Mouse (Mus musculus): ENCODE results near the gene Znrf1. TPM values are rescaled to one million over a fixed set of nuclear protein-coding genes. Genes with fewer than 3 reads are reported as not detected.

The Znrf1 gene
- polyA plus RNA-seq, 1 experiment, result 62.9 TPM

DNA sequence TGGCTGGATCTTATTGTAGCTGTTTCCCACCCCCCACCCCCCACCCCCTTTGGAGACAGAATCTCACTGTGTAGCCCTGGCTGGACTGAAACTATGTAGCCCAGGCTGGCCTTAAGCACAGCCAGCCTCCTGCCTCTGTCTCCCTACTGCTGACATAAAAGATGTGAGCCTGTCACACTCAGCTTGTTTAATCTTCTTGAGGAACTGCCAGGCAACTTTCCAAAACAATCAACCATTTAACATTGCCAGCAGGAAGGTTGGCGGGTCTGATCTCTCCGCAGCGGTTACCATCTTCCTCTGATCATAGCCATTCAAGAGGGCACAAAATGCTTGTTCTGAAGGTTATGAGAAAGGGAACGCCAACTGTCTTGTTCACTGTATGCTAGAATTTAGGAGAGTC, 2.4 kb upstream of the Znrf1 start:
- Histone ChIP-seq H3K27ac (ENCODE audit: insufficient read depth, low read length) (no peak overlapping the region), H3K36me3 (ENCODE audit: control insufficient read depth, insufficient read depth, low read length) (no peaks in the 10 kb centered on the region), H3K4me1 (ENCODE audit: control insufficient read depth, insufficient read depth, insufficient read length) (no peaks in the 10 kb centered on the region; the same call in none of the 2 replicates), H3K27me3 (ENCODE audit: control insufficient read depth, insufficient read depth, low read length) (no peaks in the 10 kb centered on the region), H3K4me3 (ENCODE audit: extremely low read depth, insufficient read depth, insufficient read length) (no peak overlapping the region)
- 83% methylated on average over 4 of the region's 4 CpGs for WGBS
- TF ChIP-seq CTCF (IDR thresholded peaks at IDR 0.05; ENCODE audit: extremely low read depth, insufficient read depth, insufficient read length, insufficient replicate concordance) (no peak), POLR2A (IDR thresholded peaks at IDR 0.05; ENCODE audit: low read depth, low read length) (no peak)
- DNase-seq (ENCODE audit: low read depth in 1 of 2, low spot score in 2 of 2), result no peak

DNA sequence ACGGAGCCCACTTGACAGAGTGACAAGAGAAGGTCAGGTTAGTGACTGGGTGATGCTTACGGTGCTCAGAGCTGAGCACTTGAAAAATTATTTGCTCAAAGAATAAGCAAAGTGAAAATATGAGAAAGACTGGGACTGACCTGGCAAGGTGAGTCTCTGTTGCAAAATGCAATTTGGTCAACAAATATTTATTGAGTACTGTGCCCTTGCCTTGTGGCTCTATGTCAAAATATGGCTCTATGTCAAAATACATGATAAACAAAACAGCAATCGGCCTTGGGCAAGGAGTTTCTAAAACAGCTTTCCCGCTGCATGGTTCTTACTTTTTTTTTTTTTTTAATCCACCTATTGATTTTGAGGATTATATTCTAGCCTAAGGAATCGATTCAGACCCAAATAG, 406 bp upstream of the Znrf1 start:
- no peak overlapping the region for H3K4me3 ChIP-seq (ENCODE audit: extremely low read depth, insufficient read depth, insufficient read length)

DNA sequence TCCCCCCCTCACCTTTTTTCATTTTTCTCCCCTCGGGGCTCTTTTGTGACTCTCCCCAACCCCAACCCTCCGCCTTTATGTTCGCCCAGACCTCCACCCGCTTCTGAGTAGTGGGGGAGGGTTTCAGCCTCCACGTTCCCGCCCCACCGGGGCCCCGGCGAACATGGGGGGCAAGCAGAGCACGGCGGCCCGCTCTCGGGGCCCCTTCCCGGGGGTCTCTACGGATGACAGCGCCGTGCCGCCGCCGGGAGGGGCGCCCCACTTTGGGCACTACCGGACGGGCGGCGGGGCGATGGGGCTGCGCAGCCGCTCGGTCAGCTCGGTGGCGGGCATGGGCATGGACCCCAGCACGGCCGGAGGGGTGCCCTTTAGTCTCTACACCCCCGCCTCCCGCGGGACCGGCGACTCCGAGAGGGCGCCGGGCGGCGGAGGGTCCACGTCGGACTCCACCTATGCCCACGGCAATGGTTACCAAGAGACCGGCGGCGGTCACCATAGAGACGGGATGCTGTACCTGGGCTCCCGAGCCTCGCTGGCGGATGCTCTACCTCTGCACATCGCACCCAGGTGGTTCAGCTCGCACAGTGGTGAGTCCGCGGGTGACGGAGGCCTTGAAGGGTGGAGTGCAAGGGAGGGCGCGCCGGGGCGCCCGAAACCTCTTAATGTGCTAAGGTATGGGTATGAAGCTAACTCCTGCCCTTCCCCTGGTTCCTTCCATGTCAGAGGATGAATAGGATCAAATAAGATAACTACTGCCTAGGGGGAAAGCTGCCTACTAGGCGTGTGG, 1.3 kb downstream of the Znrf1 start:
- Histone ChIP-seq H3K27me3 (ENCODE audit: control insufficient read depth, insufficient read depth, low read length) (no peaks in the 10 kb centered on the region), H3K4me1 (ENCODE audit: control insufficient read depth, insufficient read depth, insufficient read length) (peaks cover 3% of the 10 kb centered on the region), H3K4me3 (ENCODE audit: extremely low read depth, insufficient read depth, insufficient read length) (peak overlapping the region; percentile 90), H3K27ac (ENCODE audit: insufficient read depth, low read length) (peak overlapping the region; percentile 82), H3K36me3 (ENCODE audit: control insufficient read depth, insufficient read depth, low read length) (no peaks in the 10 kb centered on the region)
- under 1% methylated on average over 63 of the region's 64 CpGs for WGBS
- DNase-seq (ENCODE audit: low read depth in 1 of 2, low spot score in 2 of 2), result peak in 1 of 2 experiments; percentile 50
- TF ChIP-seq CTCF (IDR thresholded peaks at IDR 0.05; ENCODE audit: extremely low read depth, insufficient read depth, insufficient read length, insufficient replicate concordance) (no peak), POLR2A (IDR thresholded peaks at IDR 0.05; ENCODE audit: low read depth, low read length) (no peak)

More for the DNA sequence above, 406 bp upstream of the Znrf1 start:
- no peak overlapping the region for H3K27ac ChIP-seq (ENCODE audit: insufficient read depth, low read length)
- no peaks in the 10 kb centered on the region for H3K27me3 ChIP-seq (ENCODE audit: control insufficient read depth, insufficient read depth, low read length)
- no peaks in the 10 kb centered on the region for H3K36me3 ChIP-seq (ENCODE audit: control insufficient read depth, insufficient read depth, low read length)
- peaks cover 3% of the 10 kb centered on the region for H3K4me1 ChIP-seq (ENCODE audit: control insufficient read depth, insufficient read depth, insufficient read length)
- DNase-seq (ENCODE audit: low read depth in 1 of 2, low spot score in 2 of 2), result no peak
- WGBS, result 55% methylated on average over 5 of the region's 5 CpGs
- TF ChIP-seq CTCF (IDR thresholded peaks at IDR 0.05; ENCODE audit: extremely low read depth, insufficient read depth, insufficient read length, insufficient replicate concordance) (no peak), POLR2A (IDR thresholded peaks at IDR 0.05; ENCODE audit: low read depth, low read length) (no peak)

DNA sequence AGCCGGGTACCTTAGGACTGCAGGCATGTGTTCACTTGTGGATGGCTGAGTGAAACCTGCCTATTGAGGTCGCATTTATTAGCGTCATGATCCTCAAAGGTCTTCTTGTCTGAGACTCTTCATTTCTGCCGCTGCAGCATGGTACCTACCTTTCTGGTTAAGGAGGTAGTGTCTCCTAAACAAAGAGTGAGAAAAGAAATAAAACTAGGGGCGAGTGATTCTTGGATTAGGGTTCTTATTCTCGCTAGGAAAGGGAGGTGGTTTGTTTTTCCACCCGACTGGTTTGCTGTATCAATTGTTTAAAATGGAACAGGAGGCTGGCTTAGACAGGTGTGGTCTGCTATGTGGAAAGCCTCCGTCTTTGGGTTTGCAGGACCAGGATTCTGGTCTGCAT, 1.9 kb downstream of the Znrf1 start:
- H3K4me1 ChIP-seq (ENCODE audit: control insufficient read depth, insufficient read depth, insufficient read length), result peaks cover 3% of the 10 kb centered on the region
- H3K4me3 ChIP-seq (ENCODE audit: extremely low read depth, insufficient read depth, insufficient read length), result peak overlapping the region; percentile 90
- WGBS, result 7% methylated on average over 8 of the region's 8 CpGs
- DNase-seq (ENCODE audit: low read depth in 1 of 2, low spot score in 2 of 2), result no peak
- 0 out of 2 replicates have a peak overlapping the region, but pooled peaks have one; percentile 5 for H3K27ac ChIP-seq (ENCODE audit: insufficient read depth, low read length)
- TF ChIP-seq CTCF (IDR thresholded peaks at IDR 0.05; ENCODE audit: extremely low read depth, insufficient read depth, insufficient read length, insufficient replicate concordance), result no peak
- no peaks in the 10 kb centered on the region for H3K27me3 ChIP-seq (ENCODE audit: control insufficient read depth, insufficient read depth, low read length)
- no peaks in the 10 kb centered on the region for H3K36me3 ChIP-seq (ENCODE audit: control insufficient read depth, insufficient read depth, low read length)

DNA sequence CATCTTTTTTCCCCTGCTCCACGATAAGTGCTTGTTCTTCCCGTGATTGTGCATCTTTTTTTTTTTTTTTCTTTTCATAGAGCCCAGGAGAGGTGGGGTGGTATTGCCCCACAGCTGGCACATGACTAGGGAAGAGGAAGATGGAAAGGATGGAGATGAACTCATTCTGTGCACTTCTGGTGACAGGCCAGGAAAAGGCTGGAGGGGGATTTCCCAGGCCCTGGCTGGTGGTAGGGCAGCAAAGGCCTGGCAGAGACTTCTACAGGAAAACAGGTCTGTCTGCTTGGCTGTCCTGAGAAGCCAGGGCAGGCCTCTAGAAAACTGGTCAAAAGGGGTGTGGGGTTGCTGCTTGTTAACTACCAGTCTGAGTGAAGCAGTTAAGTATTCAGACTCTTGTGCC, 2.3 kb downstream of the Znrf1 start:
- no peaks in the 10 kb centered on the region for H3K27me3 ChIP-seq (ENCODE audit: control insufficient read depth, insufficient read depth, low read length)
- H3K4me3 ChIP-seq (ENCODE audit: extremely low read depth, insufficient read depth, insufficient read length), result no peak overlapping the region
- no peak overlapping the region for H3K27ac ChIP-seq (ENCODE audit: insufficient read depth, low read length)
- H3K36me3 ChIP-seq (ENCODE audit: control insufficient read depth, insufficient read depth, low read length), result no peaks in the 10 kb centered on the region
- WGBS, result 13% methylated on average over 2 of the region's 2 CpGs
- DNase-seq (ENCODE audit: low read depth in 1 of 2, low spot score in 2 of 2), result no peak
- TF ChIP-seq POLR2A (IDR thresholded peaks at IDR 0.05; ENCODE audit: low read depth, low read length) (no peak), CTCF (IDR thresholded peaks at IDR 0.05; ENCODE audit: extremely low read depth, insufficient read depth, insufficient read length, insufficient replicate concordance) (no peak)
- H3K4me1 ChIP-seq (ENCODE audit: control insufficient read depth, insufficient read depth, insufficient read length), result peaks cover 3% of the 10 kb centered on the region

DNA sequence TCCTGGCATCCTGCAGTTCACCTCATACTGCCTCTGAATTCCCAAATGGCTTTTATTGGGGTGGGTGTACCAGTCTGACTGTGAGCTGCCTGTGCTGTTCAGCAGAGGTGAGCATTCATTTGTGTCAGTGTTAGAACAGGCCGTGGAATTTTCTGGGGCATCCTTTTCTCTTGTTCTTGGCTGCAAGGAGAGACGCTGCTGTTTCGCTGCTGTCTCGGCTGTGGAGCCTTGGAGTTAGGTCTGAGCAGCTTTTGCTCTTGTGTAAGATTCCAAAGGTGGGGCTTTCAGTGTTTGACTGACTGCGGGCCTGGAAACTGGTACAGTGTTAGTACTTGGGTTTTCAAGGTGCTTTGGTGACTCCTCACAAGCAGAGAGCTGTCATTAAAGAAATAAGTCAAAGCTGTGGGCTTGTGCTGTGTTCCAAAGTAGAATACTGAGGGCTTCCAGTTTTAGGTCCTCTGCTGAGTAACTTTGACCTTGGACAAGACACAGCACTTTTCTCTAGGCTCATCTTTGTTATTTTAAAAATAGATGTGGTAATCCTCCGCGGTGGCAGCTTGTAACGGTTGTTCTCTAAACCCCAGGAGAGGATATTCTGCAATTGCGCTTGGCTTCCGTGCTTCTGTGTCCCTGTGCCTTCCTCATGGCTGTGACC, 3.7 kb downstream of the Znrf1 start:
- 0 out of 2 replicates have a peak overlapping the region, but pooled peaks have one; percentile 27 for H3K27ac ChIP-seq (ENCODE audit: insufficient read depth, low read length)
- peaks cover 3% of the 10 kb centered on the region for H3K4me1 ChIP-seq (ENCODE audit: control insufficient read depth, insufficient read depth, insufficient read length)
- no peaks in the 10 kb centered on the region for H3K36me3 ChIP-seq (ENCODE audit: control insufficient read depth, insufficient read depth, low read length)
- H3K4me3 ChIP-seq (ENCODE audit: extremely low read depth, insufficient read depth, insufficient read length), result no peak overlapping the region
- H3K27me3 ChIP-seq (ENCODE audit: control insufficient read depth, insufficient read depth, low read length), result no peaks in the 10 kb centered on the region
- no peak for TF ChIP-seq POLR2A (IDR thresholded peaks at IDR 0.05; ENCODE audit: low read depth, low read length)
- TF ChIP-seq CTCF (IDR thresholded peaks at IDR 0.05; ENCODE audit: extremely low read depth, insufficient read depth, insufficient read length, insufficient replicate concordance), result no peak
- WGBS, result 17% methylated on average over 10 of the region's 10 CpGs
- no peak for DNase-seq (ENCODE audit: low read depth in 1 of 2, low spot score in 2 of 2)
